Mouse (Mus musculus) intestine, embryonic 15.5 days (tissue): ENCODE data around the gene Prkcb. TPM values are rescaled to one million over a fixed set of nuclear protein-coding genes. Genes with fewer than 3 reads are reported as not detected.

Experiments
- ATAC-seq: fragments of 200-750 bp; cut with Nextera tagmentation; 2 replicates; pipeline ENCODE4 v1.8.0; 2017; ENCODE audit warnings: moderate TSS enrichment, moderate library complexity
- H3K27ac ChIP-seq: fragments of 300-500 bp; sonication (generic); 2 replicates; pipeline ENCODE4 v1.5.1; 2015; ENCODE audit warnings: mild to moderate bottlenecking, inconsistent platforms
- H3K27me3 ChIP-seq: fragments of 300-500 bp; sonication (generic); replicated peaks from 2 replicates; pipeline ENCODE4 v1.6.1; 2015; ENCODE audit warnings: inconsistent platforms
- H3K36me3 ChIP-seq: fragments of 300-500 bp; sonication (generic); 2 replicates; pipeline ENCODE4 v1.6.1; 2015; ENCODE audit warnings: inconsistent platforms
- H3K4me1 ChIP-seq: fragments of 300-500 bp; sonication (generic); replicated peaks from 2 replicates; pipeline ENCODE4 v1.6.1; 2015; ENCODE audit warnings: inconsistent platforms
- H3K4me2 ChIP-seq: fragments of 300-500 bp; sonication (generic); replicated peaks from 2 replicates; pipeline ENCODE4 v1.6.1; 2015; ENCODE audit warnings: mild to moderate bottlenecking, inconsistent platforms
- H3K4me3 ChIP-seq: fragments of 300-500 bp; sonication (generic); replicated peaks from 2 replicates; pipeline ENCODE4 v1.5.1; 2015; ENCODE audit warnings: inconsistent platforms
- H3K9ac ChIP-seq: fragments of 300-500 bp; sonication (generic); 2 replicates; pipeline ENCODE4 v1.6.1; 2015; ENCODE audit warnings: inconsistent platforms
- H3K9me3 ChIP-seq: fragments of 300-500 bp; sonication (generic); 2 replicates; pipeline ENCODE4 v1.6.1; 2016; ENCODE audit warnings: inconsistent platforms
- WGBS: fragments of 180-500 bp; shearing (Covaris S2); methylation state at CpG from one replicate; pipeline ENCODE4 v1.1.7; 2015; 5-methylcytosine and 5-hydroxymethylcytosine counted together
- polyA plus RNA-seq: library from polyadenylated mRNA; unstranded; fragments of >200 nt; fragmentation: Nextera tagmentation; extraction: Ambion mirVana; gene quantifications from 2 replicates; pipeline ENCODE4 v1.2.1, GENCODE M21; 2015

Gene Prkcb
- polyA plus RNA-seq, 1 experiment from 2014 or later = 12.3 TPM

DNA sequence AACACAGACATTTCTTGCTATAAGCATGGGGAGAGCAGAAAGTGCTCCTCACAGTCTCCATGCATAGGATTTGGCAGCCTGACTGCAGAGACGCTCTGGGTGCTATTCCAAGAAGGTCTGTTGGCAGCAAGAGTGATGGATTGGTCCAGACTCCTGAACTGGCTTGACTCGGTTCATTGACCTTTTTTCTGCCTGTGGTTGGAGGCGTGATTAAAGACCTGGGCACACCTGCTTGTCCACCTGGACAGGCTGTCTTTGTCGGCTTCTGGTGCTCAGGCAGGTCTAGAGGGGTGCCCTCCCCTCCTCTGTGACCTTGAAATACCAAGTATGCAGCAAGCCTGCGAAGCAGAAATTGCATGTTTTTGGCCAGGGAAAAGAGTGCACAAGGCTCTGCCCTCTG lies 140.6 kb downstream of the Prkcb start:
- Histone ChIP-seq H3K9me3 (no peaks in the 10 kb centered on the region), H3K36me3 (no peaks in the 10 kb centered on the region), H3K27me3 (no peaks in the 10 kb centered on the region), H3K4me3 (no peak overlapping the region), H3K27ac (no peak overlapping the region), H3K4me1 (no peaks in the 10 kb centered on the region), H3K9ac (no peak overlapping the region), H3K4me2 (no peak overlapping the region)
- 41% methylated on average over 5 of the region's 5 CpGs for WGBS
- no peak for ATAC-seq

DNA sequence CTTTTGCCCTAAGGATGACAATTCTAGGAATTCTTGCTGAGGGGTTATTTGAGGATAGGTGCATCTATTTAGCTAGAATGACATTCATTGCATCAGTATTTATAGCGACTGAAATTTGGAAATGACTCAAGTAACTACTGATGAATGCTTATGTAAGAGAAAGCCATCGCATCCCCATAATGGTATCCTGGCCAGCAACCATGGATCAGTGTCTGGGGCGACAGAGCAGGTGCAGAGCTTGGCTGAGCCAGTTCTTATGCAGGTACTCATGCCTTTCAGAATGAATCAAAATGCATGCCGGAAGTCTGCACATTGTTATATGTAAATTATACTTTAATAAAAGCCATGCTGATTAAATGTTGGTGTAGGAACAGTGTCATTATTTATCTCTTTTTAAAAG lies 143.8 kb downstream of the Prkcb start:
- no peak for ATAC-seq
- WGBS = 78% methylated on average over 4 of the region's 4 CpGs
- no peaks in the 10 kb centered on the region for H3K36me3 ChIP-seq
- H3K9me3 ChIP-seq = no peaks in the 10 kb centered on the region
- no peak overlapping the region for H3K27ac ChIP-seq
- no peak overlapping the region for H3K9ac ChIP-seq
- H3K4me3 ChIP-seq = no peak overlapping the region
- no peaks in the 10 kb centered on the region for H3K27me3 ChIP-seq
- no peaks in the 10 kb centered on the region for H3K4me1 ChIP-seq
- H3K4me2 ChIP-seq = no peak overlapping the region

DNA sequence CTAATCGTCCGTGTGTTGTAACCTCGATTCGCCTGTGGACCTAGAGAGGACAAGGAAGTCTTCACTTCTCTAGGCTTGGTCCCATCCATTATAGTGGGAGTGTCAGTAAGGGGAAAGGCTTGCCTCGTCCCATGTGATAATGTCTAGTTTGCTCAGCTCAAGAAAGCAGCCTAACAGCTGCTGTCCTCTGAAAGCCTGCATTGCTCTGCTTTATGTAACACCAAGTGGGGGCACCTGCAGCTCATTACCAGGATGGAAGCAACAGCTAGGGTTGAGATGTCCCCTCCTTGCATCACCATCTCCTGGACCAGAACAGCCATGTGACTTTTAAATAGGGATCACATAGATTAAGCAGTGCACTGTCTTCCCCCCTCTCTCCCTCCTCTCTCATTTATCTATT lies 144.8 kb downstream of the Prkcb start:
- Histone ChIP-seq H3K9me3 (no peaks in the 10 kb centered on the region), H3K36me3 (no peaks in the 10 kb centered on the region), H3K27ac (no peak overlapping the region), H3K9ac (no peak overlapping the region), H3K4me3 (no peak overlapping the region), H3K4me2 (no peak overlapping the region), H3K27me3 (no peaks in the 10 kb centered on the region), H3K4me1 (no peaks in the 10 kb centered on the region)
- no peak for ATAC-seq
- WGBS = 80% methylated on average over 5 of the region's 5 CpGs

DNA sequence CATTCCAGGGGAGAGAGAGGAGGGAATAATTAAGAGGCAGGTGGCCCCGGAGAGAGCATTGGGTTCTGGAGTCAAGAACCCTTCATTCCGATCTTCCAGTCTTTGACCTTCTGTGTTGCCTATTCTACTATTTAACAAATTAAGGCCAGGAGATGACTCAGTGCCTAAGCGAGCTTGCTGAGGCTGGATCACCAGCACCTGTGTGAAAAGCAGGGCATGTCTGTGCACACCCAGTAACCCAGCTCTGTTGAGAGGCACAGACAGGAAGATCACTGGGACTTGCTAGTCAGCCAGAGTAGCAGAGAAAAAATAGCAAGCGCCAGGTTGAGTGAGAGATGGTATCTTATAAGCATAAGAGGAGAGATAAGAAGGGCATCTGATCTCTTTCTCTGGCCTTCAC lies 146.4 kb downstream of the Prkcb start:
- no peaks in the 10 kb centered on the region for H3K27me3 ChIP-seq
- H3K4me2 ChIP-seq = no peak overlapping the region
- H3K27ac ChIP-seq = no peak overlapping the region
- H3K9ac ChIP-seq = no peak overlapping the region
- 79% methylated on average over 4 of the region's 4 CpGs for WGBS
- H3K36me3 ChIP-seq = no peaks in the 10 kb centered on the region
- H3K4me1 ChIP-seq = no peaks in the 10 kb centered on the region
- no peak overlapping the region for H3K4me3 ChIP-seq
- H3K9me3 ChIP-seq = no peaks in the 10 kb centered on the region
- no peak for ATAC-seq

DNA sequence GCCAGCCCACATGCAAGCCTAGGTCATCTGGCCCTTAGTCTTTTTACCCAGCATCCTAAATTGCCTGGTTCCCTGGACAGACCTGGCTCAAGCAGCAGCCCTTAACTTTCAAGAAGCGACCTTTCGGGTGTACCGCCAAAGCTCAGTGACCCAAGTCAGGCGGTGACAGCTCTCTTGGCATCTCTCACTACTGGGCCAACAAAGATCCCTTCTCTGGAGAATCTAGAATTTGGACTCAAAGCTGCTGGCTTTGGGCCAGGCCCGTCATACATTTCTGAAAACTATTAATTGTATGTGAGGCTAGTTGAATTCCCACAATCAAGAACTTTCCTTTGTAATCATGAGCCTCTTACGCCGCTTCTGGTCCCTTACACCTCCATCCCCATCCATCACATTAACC lies 147.0 kb downstream of the Prkcb start:
- Histone ChIP-seq H3K27me3 (no peaks in the 10 kb centered on the region), H3K9ac (no peak overlapping the region), H3K4me1 (no peaks in the 10 kb centered on the region), H3K9me3 (no peaks in the 10 kb centered on the region), H3K4me2 (no peak overlapping the region), H3K4me3 (no peak overlapping the region), H3K36me3 (no peaks in the 10 kb centered on the region), H3K27ac (no peak overlapping the region)
- no peak for ATAC-seq
- 92% methylated on average over 7 of the region's 7 CpGs for WGBS

DNA sequence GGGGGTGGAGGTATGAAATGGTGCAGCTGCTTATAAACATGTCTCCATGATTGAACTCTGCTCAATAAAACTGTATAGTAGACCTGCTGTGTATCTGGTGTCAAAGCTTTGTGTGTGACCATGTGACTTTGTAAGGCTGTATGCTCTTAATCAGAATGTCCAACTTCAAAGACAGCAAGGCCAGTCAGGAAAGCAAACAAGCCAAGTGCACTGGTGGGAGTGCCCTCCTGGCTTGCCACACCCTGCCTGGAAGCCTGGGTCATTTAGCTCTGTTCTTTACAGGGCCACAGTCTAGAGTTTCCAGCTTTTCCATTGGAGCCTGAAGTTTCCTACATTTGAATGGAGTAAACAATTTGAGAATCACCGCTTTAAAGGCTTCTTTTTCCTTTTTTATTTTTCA lies 148.8 kb downstream of the Prkcb start:
- 63% methylated on average over 1 of the region's 1 CpGs for WGBS

DNA sequence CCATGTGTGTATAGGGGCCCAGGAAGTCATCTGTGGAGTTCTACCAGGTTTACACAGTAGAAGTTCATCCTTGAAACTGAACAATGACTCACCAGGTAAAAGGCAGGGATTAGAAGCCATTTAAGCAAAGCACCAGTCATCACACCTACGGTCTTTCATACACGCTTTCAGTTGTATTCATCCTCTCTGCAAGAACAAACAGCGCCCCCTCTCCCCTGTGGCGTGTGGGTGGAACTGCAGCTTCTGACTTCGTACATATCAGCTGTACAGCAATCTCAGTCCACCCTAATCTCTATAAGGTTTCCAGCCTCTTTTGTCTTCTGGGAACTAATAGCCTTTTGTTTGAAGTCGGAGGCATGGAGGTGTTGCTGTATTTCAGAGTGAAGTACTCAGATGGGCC lies 156.5 kb downstream of the Prkcb start:
- Histone ChIP-seq H3K4me3 (no peak overlapping the region), H3K4me2 (no peak overlapping the region), H3K9me3 (no peaks in the 10 kb centered on the region), H3K36me3 (no peaks in the 10 kb centered on the region), H3K27me3 (no peaks in the 10 kb centered on the region), H3K27ac (no peak overlapping the region), H3K4me1 (no peaks in the 10 kb centered on the region), H3K9ac (no peak overlapping the region)
- WGBS = 65% methylated on average over 6 of the region's 6 CpGs
- no peak for ATAC-seq

More for the DNA sequence above, 148.8 kb downstream of the Prkcb start:
- no peaks in the 10 kb centered on the region for H3K4me1 ChIP-seq
- no peaks in the 10 kb centered on the region for H3K9me3 ChIP-seq
- H3K9ac ChIP-seq = no peak overlapping the region
- ATAC-seq = peak; percentile 68; the same call in 1 of the 2 replicates
- no peak overlapping the region for H3K4me3 ChIP-seq
- no peaks in the 10 kb centered on the region for H3K27me3 ChIP-seq
- no peak overlapping the region for H3K4me2 ChIP-seq
- H3K36me3 ChIP-seq = no peaks in the 10 kb centered on the region
- no peak overlapping the region for H3K27ac ChIP-seq

DNA sequence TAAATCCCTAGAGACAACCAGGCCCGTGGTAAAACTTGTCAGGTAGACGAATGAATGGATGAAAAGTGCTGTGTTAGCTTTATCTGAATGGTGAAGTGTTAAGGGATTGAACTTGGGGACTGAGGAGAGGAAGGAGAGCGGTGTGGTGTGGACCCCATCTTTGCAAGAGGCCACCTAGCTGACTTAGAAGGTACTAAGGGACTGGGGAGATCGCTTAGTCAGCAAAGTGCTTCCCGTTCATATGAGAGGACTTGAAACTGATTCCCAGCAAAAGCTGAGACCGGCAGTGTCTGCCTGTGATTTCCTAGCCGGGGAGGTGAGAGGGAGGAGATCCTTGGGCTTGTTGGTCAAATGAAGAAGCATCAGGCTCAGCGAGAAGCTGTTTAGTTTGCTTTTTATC lies 164.1 kb downstream of the Prkcb start:
- Histone ChIP-seq H3K9me3 (no peaks in the 10 kb centered on the region), H3K27ac (no peak overlapping the region), H3K4me2 (no peak overlapping the region), H3K4me1 (no peaks in the 10 kb centered on the region), H3K27me3 (no peaks in the 10 kb centered on the region), H3K36me3 (no peaks in the 10 kb centered on the region), H3K4me3 (no peak overlapping the region), H3K9ac (no peak overlapping the region)
- no peak for ATAC-seq
- WGBS = 78% methylated on average over 8 of the region's 8 CpGs

DNA sequence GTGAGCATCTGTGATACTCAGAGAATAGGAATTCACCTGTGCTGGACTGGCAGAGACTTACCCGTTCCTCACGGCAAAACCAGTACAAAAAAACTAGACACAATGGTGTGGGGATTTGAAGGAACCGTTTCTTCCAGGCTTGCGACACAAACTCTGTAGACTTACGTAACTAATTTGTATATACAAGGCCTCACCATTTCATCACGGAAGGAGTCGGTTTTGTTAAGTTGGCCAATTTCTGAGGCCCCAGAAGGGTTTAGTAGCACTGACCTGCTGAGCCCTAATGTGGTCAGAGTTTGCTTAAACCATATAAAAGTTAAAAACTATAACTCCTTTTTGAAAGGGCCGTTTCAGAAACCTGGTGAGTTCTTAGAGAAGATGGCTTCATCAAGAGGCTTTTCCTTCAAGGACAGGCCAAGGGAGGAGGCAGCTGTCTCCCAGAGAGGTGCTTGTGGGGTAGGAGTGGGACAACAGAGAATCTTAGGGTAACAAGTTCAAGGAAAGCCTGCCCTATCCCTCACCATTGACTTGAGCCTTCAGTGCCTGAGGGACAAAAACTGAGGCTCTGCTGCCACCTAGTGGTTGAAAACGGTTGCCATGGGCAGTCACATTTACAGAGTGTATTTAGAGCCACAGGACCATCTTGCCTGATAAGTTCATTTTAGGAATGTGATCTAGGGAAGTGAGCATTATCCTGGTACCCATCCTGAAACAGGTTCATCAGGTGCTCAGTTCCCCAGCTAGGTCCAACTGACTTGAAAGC lies 170.8 kb downstream of the Prkcb start:
- Histone ChIP-seq H3K9ac (no peak overlapping the region), H3K27me3 (no peaks in the 10 kb centered on the region), H3K4me1 (no peaks in the 10 kb centered on the region), H3K9me3 (no peaks in the 10 kb centered on the region), H3K4me3 (no peak overlapping the region), H3K36me3 (no peaks in the 10 kb centered on the region), H3K27ac (no peak overlapping the region), H3K4me2 (no peak overlapping the region)
- ATAC-seq = peak; percentile 79
- WGBS = 71% methylated on average over 9 of the region's 9 CpGs

DNA sequence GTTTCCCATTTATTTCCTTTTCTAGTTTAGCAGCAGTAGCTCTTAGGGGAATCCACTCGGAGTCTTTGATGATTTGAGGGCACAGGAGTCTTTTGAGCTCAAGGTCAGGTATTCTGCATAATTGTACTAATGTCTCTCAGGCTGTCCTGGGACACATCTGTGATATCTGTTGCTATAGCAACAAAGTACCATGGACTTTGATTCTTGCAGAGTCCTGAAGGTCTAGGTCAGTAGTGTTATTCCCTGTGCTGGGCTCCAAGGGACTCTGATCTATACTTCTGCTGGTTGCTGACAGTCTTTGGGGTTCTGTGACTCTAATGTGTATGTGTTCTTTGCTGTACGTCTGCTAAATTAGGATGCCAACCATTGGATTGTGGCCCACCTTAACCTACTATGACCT lies 171.5 kb downstream of the Prkcb start:
- no peaks in the 10 kb centered on the region for H3K4me1 ChIP-seq
- 48% methylated on average over 2 of the region's 2 CpGs for WGBS
- H3K27ac ChIP-seq = no peak overlapping the region
- ATAC-seq = peak; percentile 56; the same call in 1 of the 2 replicates
- H3K36me3 ChIP-seq = no peaks in the 10 kb centered on the region
- no peak overlapping the region for H3K9ac ChIP-seq
- no peak overlapping the region for H3K4me3 ChIP-seq
- no peaks in the 10 kb centered on the region for H3K27me3 ChIP-seq
- H3K4me2 ChIP-seq = no peak overlapping the region
- no peaks in the 10 kb centered on the region for H3K9me3 ChIP-seq

DNA sequence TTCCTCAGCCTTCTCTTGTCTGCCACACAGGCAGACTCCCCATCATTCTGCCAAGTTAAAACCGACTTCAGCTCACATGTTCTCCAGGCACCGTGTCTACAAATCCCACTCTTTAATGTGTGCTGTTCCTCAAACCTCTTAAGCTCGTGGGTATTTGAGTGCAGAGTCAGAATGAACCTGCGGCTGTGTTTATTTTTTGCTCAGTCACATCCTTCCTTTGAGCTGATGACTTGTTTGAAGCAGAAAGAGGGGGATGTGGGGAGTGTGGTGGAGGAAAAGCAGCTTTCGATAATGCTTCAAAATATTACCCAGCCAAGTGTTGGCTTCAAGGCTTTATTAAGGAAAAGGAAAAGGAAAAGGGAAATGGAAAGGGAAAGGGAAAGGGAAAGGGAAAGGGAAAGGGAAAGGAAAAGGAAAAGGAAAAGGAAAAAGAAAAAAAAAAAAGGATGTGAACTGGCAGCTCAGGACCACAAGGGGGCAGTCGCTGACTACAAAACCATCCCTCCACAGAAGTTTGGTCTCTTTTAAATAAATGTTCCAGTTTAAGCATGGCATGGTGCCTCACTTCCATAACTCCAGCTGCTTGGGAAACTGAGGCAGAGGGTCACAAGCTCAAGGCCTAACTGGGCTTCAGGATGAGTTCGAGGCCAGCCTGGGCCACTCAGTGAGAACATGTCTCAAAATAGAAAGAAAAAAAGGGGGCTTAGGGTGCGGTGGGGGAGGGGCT lies 177.4 kb downstream of the Prkcb start:
- H3K9ac ChIP-seq = no peak overlapping the region
- H3K27me3 ChIP-seq = no peaks in the 10 kb centered on the region
- ATAC-seq = no peak
- WGBS = 43% methylated on average over 8 of the region's 8 CpGs
- H3K4me2 ChIP-seq = no peak overlapping the region
- H3K27ac ChIP-seq = no peak overlapping the region
- H3K36me3 ChIP-seq = no peaks in the 10 kb centered on the region
- no peaks in the 10 kb centered on the region for H3K9me3 ChIP-seq
- no peak overlapping the region for H3K4me3 ChIP-seq
- H3K4me1 ChIP-seq = no peaks in the 10 kb centered on the region

DNA sequence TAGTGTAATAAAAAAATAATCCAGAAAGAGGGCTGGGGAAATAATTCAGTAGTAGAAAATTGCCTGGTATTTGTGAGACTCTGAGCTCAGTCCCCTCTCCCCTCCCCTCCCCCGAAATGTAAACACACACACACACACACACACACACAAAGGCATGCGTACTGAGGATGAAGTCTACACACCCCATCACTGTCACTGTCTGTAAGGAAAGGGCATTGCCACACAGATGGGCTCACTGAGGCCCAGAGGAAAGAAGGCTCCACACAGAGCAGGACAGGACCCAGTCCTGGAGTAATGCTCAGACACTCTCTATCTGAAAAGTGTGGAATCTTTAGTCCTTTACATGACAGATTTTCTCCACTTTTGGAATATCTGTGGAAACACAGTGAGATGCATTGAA lies 178.2 kb downstream of the Prkcb start:
- Histone ChIP-seq H3K4me3 (no peak overlapping the region), H3K27me3 (no peaks in the 10 kb centered on the region), H3K9me3 (no peaks in the 10 kb centered on the region), H3K4me1 (no peaks in the 10 kb centered on the region), H3K9ac (no peak overlapping the region), H3K36me3 (no peaks in the 10 kb centered on the region), H3K27ac (no peak overlapping the region), H3K4me2 (no peak overlapping the region)
- ATAC-seq = peak; percentile 25; the same call in 1 of the 2 replicates
- 70% methylated on average over 2 of the region's 2 CpGs for WGBS

DNA sequence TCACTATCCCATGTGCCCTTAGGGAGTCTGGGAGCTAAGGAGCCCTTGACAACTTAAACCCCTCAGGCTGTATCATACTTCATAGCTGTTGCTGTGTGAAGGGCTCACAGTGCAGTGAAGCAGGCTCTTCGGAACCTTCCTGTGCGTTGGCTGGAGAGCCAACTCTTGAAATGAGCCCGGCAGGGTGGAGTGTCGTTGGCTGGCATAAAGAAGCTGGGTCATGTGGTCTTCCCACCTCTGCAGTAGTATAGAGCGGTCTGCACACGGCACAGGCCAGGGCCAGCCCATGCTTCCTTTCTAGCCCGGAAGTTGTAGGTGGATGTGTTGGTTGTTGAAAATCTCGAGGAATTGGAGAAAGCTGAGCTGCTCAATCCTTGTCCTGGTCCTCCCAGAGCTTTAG lies 179.3 kb downstream of the Prkcb start:
- ATAC-seq = no peak
- Histone ChIP-seq H3K4me2 (no peak overlapping the region), H3K27me3 (no peaks in the 10 kb centered on the region), H3K4me1 (no peaks in the 10 kb centered on the region), H3K36me3 (no peaks in the 10 kb centered on the region), H3K4me3 (no peak overlapping the region), H3K27ac (no peak overlapping the region), H3K9me3 (no peaks in the 10 kb centered on the region), H3K9ac (no peak overlapping the region)
- WGBS = 75% methylated on average over 8 of the region's 8 CpGs
